Mouse (Mus musculus) right cerebral cortex, postnatal 36 days (tissue): ENCODE measurements around the gene Hist2h3c1.
"Not testable (repeated sequence)": the region's sequence is repeated elsewhere in the genome, so short reads cannot be mapped to it uniquely, and the experiment has no call there.

Experiments used
- DNase-seq, 2 experiments: peaks; one replicate each; pipeline ENCODE4 v3.0.0; 2022; ENCODE audit warnings: low spot score in 2 of 2, mixed read lengths in 1 of 2

Hist2h3c1 gene

GRCm38 (mm10) chr3:96284457-96284856 is 38.0 kb downstream of the Hist2h3c1 start:
- DNase-seq: no peak

- not testable (repeated sequence) for DNase-seq
Measured at GRCm38 (mm10) chr3:96287334-96287733, 40.8 kb downstream of the Hist2h3c1 start.

GRCm38 (mm10) chr3:96289201-96289600 is 42.7 kb downstream of the Hist2h3c1 start:
- DNase-seq: no peak

- DNase-seq: not testable (repeated sequence)
Measured at GRCm38 (mm10) chr3:96290727-96291126, 44.2 kb downstream of the Hist2h3c1 start.

GRCm38 (mm10) chr3:96292641-96293040 is 46.2 kb downstream of the Hist2h3c1 start:
- DNase-seq: no peak

- DNase-seq: no peak
Measured at GRCm38 (mm10) chr3:96293368-96293767, 46.9 kb downstream of the Hist2h3c1 start.

GRCm38 (mm10) chr3:96293787-96294186 is 47.3 kb downstream of the Hist2h3c1 start, which contains the start of gene Fcgr1:
Gene Fcgr1, minus strand, starts transcription at chr3:96293969.
- no peak for DNase-seq
